Mouse (Mus musculus) adipocyte (in vitro differentiated cells): ENCODE measurements at regions not wholly inside any gene's neighbourhood (a gene's known extent, or its start where the extent isn't known, plus 50 kb on each side); places are given as distances from the start of the nearest gene placed in this dataset.
A peak's percentile ranks its signal among the peaks of the same experiment; 100 is the strongest.

Experiments used
- DNase-seq: peaks from one replicate; pipeline ENCODE4 v3.0.0-alpha.2; 2016; ENCODE audit warnings: low spot score

GRCm38 (mm10) chr2:133020173-133020837 is 74.6 kb upstream of the Fermt1 start:
- DNase-seq, result peak; percentile 55

GRCm38 (mm10) chr2:133021244-133021643 is 75.5 kb upstream of the Fermt1 start:
- DNase-seq, result no peak

GRCm38 (mm10) chr2:133027038-133027437 is 81.3 kb upstream of the Fermt1 start:
- no peak for DNase-seq

GRCm38 (mm10) chr2:133035421-133035820 is 89.7 kb upstream of the Fermt1 start:
- no peak for DNase-seq

- DNase-seq, result no peak
These were observed 95.0 kb upstream of the Fermt1 start for GRCm38 (mm10) chr2:133040708-133041107.

- DNase-seq, result no peak
These were observed 132.1 kb upstream of the Fermt1 start for GRCm38 (mm10) chr2:133077698-133078356.

GRCm38 (mm10) chr2:133090976-133091375 is 145.3 kb upstream of the Fermt1 start:
- DNase-seq, result no peak

GRCm38 (mm10) chr2:133113642-133114041 is 167.9 kb upstream of the Fermt1 start:
- DNase-seq, result peak; percentile 26

GRCm38 (mm10) chr2:133118651-133119050 is 172.9 kb upstream of the Fermt1 start:
- DNase-seq, result no peak

GRCm38 (mm10) chr2:133125212-133125801 is 179.6 kb upstream of the Fermt1 start:
- no peak for DNase-seq

GRCm38 (mm10) chr2:133134878-133135277 is 189.2 kb upstream of the Fermt1 start:
- DNase-seq, result no peak

GRCm38 (mm10) chr2:133138877-133139276 is 193.2 kb upstream of the Fermt1 start:
- no peak for DNase-seq

GRCm38 (mm10) chr2:133141341-133142035 is 195.8 kb upstream of the Fermt1 start:
- DNase-seq, result no peak

GRCm38 (mm10) chr2:133152461-133152860 is 206.8 kb upstream of the Fermt1 start:
- no peak for DNase-seq

- DNase-seq, result peak; percentile 3
These were observed 210.8 kb upstream of the Fermt1 start for GRCm38 (mm10) chr2:133156537-133156936.

GRCm38 (mm10) chr2:133158206-133158605 is 212.5 kb upstream of the Fermt1 start:
- DNase-seq, result no peak

- DNase-seq, result no peak
These were observed 213.7 kb upstream of the Fermt1 start for GRCm38 (mm10) chr2:133159398-133159797.

GRCm38 (mm10) chr2:133176411-133176810 is 230.7 kb upstream of the Fermt1 start:
- DNase-seq, result no peak

- DNase-seq, result no peak
These were observed 235.5 kb upstream of the Fermt1 start for GRCm38 (mm10) chr2:133181216-133181615.

GRCm38 (mm10) chr2:133182920-133183319 is 237.2 kb upstream of the Fermt1 start:
- no peak for DNase-seq

GRCm38 (mm10) chr2:133204295-133204866 is 258.7 kb upstream of the Fermt1 start:
- DNase-seq, result no peak

GRCm38 (mm10) chr2:133208498-133208897 is 262.8 kb upstream of the Fermt1 start:
- DNase-seq, result no peak
